Mouse (Mus musculus) common myeloid progenitor, adult 5-6 weeks (primary cell): ENCODE measurements around the gene Gbf1. TPM values are rescaled to one million over a fixed set of nuclear protein-coding genes. Genes with fewer than 3 reads are reported as not detected.

Experiments used
- ATAC-seq: replicated peaks from 2 replicates; pipeline ENCODE4 v1.8.0; 2016; ENCODE audit warnings: low read depth, mild to moderate bottlenecking, moderate TSS enrichment, inconsistent platforms; ENCODE audit not compliant: poor library complexity, severe bottlenecking
- total RNA-seq: library from RNA; stranded (forward); fragments of 200-1000, 187-1606 nt; gene quantifications from 2 replicates; pipeline ENCODE4 v1.2.3, GENCODE M21; 2017

The Gbf1 gene
- total RNA-seq, 1 experiment from 2014 or later, result 38.7 TPM

DNA sequence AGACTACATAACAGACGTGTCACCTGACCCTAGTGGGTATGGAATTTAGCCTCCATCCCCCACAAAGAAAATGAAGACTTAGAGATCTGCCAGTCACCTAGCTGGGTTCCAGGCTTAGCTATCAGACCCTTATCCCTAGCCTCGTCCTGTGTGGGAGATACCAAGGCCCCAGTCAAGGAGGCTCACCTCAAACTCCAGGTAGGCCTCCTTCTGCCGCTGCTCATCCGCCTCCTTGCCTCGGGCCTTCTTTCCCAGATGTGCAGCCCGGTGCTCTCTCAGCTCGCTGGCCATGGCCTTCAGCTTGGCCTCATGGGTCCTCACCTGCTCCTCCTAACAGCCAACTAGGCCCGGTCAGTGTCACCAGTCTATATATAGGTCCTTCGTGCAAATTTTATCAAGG lies 160.8 kb downstream of the Gbf1 start:
- no peak for ATAC-seq

DNA sequence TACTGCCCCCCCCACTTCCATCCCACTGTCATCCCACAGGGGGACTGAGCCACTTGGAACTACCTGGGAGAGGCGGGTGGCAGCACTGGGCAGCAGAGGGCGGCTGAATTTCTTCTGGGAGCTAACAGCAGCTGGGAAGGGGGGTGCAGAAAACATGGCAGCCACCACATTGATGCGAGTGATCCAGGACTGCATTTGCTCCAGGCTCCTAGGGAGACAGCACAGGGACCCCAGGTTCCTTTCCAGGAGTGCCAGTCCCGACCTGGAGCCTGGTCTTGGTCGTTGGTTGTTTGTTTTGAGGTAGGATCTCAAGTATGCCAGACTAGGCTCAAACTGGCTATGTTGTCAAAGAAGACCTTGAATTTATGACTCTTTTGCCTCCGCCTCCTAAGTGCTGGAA lies 161.3 kb downstream of the Gbf1 start:
- ATAC-seq, result no peak

DNA sequence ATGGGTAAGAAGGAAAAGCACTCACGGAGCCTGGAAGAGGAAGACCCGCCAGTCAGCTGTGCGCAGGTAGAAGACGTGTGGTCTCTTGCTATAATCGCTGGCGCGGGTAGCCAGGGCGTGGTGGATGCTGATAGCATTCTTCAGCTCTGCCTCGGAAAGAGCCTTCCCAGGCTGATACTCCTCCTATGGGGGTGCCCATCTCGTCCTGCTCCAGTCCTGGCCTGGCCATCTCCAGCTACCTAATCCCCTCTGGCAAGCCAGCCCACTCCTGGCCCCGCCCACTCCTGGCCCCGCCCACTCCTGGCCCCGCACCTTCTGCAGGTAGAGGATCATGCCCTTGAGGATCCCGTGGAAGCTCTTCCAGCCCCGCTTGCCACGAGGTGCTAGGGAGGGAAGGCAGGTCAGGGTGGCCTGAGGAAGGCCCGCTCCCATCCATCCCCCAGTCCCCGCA lies 161.9 kb downstream of the Gbf1 start:
- ATAC-seq, result no peak

DNA sequence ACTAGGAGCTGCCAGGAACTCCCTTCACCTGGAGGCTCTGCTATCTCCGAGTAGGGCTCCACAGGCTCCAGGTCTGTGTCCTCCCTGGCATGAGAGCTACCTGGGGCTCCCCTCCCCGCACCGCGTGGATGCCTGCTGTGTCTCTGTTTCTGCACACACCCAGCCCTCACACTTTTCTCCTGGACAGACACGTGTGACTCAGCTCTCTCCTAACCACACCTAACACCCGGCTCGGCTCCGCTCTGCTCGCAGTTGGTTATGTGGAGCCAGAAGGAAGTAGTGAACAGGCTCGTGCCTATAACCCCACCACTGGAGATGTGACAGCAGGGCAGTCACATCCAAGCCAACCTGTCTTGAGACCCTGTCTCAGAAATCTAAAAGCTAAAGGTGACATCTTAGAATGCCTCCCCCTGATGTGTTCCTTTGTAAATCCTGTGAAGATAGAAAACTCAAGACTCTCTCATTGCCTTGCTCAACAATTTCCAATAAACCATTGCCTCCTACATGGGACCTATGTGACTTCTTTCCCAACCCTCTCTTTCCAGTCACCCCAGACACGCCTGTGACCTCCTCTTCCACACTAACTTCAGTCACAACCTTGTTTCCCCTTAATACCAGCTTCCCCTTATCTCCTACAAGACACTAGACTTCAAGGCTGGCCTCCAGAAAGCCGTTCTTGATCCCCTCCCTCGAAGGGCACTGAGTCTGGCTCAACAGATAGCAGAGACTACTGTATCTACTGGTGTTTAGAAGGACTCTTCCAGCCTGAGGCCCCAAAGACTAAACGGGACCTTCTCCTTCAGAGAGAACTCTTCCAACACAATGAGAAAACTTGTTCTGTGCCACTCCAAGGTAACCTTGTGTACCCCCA lies 162.8 kb downstream of the Gbf1 start:
- ATAC-seq, result peak; percentile 42

DNA sequence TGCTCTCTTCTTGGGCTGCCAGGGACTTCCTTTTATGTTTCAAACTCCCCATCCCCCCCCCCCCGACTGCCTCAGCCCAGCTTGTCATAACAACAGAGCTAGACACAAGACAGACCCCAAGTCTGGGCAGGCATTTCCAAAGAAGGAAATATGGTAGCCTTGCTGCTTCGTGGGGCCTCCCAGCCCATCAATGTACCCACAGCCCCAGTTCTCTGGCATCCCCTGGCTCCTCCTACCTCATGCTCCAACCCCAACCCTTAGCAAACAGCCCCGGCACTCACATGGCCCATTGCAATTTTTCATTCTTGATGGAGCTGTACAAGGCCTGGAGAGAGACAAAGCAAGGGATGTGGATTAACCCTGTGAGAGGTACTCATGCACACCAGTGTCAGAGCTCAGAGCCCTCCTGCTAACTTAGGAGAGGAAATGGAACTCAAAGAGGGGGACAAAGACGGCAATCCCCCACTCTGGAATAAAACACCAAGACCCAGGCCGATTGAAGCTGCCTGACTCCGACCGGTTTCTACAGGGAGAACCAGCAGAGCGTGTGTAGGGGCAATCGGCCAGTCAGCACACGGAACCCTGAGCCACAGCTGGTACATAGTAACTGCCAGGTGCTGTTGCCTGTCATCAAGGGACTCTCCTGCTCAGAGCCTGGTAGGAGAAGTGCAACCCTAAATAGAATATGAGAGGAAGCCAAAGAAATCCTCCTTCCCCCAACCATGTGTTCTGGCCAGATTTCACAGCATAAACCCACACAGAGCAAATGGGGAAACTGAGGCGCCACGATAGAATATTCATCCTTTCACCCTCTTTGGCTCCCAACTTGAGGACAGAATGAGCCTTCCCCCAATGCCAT lies 163.7 kb downstream of the Gbf1 start:
- ATAC-seq, result no peak

DNA sequence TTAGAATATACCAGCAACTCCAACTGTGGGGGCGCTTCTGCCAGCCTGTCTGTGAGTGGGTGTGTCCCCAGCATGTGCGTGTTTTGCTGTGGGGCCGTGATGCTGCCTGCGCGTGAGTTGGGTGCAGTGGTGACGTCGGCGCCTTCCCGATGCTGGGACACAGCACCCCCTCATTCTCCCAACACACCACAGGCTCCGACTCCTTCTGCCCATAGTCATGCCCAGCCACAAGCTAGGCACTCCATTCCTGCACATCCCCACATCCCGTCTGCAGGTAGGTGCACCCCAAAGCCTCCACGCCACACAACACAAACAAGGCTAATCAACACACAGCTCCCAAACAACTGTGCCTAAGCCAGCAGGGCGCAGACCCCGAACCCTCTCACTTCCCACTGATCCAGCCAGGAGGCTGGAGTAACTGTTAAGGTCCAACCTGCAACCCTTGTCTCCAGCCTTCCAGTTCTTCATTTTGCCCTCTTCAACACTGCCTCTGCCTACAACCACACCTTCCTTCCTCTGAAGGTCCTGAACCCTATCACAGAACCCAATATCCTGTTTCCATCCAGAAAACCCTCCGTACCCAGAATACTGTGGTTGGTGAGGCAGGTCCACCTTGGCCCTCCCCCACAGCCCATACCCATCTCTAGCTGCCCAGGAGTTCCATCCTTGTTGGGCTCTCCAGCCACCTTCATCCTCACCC lies 164.7 kb downstream of the Gbf1 start:
- 0 out of 2 replicates have a peak, but pooled peaks have one; percentile 23 for ATAC-seq

DNA sequence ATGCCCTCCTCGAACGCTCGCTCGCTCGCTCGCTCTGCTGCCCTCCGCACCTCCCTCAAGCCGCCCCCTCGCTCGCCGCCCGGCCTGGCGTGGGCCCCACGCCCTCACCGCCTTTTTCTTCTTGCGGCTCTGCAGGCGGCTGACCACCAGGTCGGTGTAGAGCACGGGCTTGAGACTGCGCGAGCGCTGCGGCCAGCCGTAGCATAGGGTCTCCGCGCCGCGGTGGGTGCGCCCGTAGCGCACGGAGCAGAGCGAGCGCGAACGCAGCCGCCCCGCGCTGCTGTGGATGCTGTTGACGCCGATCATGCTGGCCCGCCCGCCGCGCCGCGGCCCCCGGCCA lies 165.2 kb downstream of the Gbf1 start:
- ATAC-seq, result no peak

DNA sequence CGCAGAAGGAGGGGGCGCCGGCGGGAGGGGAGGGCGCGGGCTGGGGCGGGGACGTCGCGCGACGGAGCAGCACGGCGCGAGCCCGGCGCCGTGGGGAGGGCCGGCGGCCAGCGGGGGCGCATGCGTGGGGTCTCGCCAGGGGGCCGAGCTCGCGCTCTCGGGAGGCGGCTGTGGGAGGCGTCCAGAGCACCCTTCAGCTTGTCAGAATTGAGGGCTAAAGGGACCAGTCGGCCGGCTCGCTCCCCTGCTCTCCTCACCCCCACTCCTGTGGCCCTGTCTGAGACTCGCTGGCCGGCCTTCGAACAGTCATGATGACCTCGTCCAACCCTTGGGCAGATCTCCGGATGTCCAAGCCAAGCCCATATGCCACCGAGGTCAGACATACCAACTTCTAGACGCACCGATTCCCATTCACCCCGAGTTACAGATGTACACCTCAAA lies 165.7 kb downstream of the Gbf1 start:
- no peak for ATAC-seq

DNA sequence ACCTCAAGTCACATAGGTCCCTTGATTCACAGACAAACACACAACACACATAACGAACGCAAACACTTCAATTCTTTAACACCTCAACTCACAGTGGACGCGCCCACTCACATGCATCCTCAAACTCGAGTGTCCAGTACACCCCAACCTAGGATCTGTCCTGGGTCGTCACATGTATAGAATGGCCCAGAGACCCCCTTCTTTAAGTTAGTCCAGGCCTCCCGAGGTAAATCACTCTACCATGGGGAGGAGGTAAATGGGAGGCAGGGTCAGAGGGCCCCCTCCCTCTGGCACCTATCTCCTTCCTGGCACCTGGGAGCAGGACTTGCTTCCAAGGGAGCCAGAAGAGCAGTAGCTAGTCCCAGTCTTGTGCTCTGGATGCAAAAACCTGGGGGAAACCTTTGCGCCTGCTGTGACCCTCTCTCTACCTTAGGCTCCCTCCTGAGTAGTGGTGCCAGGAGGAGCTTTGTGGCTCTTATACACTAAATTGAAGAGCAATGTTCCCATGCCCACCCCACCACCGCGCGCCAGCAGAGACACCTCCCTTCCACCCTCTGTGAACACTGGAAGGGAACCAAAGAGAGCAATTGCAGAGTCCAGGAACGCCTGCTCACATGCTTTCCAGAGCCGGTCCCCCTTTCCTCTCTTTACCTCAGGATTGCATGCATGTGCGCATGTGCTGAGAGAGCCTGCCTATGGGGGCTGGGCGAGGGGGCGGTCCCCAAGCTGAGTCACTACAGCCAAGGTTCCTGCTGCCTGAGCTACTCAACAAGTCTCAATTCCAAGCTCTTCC lies 166.5 kb downstream of the Gbf1 start:
- ATAC-seq, result no peak

DNA sequence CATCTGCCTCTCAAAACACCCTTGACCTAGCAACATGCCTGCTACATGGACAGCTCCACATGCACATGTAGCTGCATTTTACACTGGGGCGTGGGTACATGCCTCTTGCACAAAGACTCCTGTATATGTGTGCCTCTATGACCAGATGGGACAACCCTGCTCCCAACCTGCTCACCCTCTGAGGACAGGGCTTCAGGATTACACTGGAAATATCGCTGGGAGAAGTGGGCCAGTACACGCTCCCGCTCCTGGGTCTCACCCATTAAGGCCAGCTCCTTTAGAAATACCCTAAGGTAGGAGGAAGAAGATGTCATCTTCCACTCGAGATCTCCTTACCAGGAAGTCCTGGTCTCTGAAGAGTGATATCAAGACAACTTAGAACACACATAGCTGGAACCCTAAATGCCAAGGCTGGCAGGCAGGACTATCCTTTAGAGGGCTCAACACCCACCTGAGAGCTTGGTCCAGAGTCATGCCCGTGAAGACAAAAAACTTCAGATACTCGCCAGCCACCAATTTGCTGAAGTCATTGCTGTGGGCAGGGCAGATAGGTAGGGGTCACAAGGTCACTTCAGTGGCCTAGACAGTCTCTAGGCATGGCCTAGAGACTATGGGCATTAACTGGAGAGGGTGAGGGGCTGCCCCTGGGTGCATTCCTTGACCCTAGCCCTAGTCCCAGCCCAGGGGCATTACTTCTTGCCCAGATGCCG lies 167.9 kb downstream of the Gbf1 start:
- ATAC-seq, result no peak

DNA sequence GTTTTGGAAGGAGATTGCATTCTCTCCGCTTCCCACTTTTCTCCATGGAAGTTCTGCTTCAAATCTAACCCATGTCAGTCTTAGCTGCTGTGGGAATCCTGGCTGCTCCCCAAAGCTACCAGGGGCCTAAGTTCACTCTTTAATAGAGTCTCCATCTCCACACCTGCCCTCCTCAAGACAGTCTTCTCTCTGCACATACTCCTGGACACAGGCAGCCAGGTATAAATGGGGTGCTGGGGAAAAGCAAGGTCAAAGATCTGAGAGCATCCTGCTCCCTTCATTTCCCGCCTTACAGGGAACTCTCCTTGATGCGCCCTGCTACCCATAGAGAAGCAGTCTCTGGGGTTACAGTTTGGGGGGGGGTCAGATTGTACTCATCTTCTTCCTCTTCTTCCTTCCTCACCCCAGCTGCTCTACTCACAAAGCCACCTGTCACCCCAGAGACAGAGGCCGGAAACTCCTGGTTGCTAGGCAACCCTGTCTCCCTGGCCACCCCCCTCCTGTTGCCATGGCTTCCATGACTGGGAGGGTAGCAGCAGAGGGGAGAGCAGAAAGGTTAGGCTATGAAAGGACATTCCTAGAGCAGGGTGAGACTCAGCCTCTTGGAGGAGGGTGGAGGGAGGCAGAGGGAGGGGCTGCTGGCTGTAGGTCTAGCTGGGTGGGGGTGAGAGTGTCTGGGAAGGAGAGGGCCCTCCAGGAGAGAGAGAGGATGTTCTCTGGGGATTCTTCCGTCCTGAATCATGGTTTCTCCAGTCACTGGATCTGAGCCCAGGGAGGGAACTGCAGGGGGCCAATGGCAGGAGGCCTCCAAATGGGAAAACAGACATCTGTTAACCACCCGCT lies 169.0 kb downstream of the Gbf1 start:
- no peak for ATAC-seq

DNA sequence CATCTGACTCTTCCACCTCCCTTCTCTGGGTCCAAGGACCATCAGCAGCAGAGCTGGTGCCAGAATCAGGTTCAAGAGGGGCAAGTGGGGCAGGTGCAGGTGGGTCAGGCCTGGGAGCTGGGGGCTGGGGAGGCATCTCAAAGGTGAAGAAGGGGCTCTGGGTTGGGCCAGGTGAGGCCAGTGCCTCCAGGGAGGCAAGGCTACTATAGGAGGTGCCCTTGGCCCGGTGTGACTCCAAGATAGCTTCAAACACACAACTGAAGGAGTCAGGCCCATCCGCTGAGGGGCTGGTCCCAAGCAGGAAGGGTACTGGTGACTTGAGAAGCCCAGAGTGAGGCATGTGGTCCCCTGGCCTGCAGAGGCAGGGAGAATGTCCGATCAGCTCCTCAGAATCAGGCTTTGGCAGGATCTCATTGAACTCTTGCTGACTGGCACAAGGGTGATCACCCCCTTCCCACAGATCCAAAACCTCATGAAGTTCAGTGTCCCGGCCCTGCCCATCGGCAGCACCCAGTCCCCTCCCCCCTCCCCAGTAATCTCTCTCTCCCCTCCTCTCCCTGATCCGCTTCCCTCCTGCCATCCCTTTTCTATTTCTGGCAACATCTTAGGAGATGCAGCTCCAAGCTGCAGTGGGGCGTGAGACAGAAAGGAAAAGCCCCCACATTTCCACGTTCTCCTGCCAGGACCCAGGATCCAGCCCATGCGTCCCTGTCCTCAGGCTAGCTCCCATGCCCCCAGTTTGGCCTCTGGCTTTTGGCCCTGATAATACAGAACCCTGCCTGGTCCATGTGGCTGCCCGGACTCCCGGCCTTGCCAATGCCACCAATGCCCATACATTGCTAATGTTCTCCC lies 170.1 kb downstream of the Gbf1 start:
- no peak for ATAC-seq

DNA sequence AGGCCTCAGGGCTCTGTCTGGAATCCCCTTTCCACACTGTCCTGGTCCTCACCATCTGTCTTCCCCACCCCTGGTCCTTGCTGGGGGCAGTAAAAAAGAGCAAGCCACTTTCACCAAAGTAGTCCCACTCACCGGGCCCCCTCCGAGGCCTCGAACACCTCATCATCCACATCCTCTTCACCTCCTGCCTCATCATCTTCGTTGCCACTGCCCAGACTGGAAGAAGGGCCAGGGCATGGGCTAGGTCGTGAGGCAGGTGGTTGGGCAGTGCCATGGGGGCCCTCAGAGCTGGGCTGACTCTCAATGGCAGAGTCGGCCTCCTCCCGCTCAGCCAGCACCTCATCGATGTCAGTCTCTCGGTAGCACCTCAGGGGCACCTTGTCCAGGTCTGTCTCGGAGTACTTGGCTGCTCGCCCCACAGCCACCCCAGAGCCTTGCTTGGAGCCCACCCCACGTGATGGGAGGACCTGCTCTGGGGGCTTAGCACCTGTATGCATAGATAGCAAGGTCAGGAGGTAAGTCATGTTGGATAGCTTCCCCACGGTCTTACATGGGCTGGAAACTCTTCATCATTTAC lies 170.8 kb downstream of the Gbf1 start:
- ATAC-seq, result no peak

DNA sequence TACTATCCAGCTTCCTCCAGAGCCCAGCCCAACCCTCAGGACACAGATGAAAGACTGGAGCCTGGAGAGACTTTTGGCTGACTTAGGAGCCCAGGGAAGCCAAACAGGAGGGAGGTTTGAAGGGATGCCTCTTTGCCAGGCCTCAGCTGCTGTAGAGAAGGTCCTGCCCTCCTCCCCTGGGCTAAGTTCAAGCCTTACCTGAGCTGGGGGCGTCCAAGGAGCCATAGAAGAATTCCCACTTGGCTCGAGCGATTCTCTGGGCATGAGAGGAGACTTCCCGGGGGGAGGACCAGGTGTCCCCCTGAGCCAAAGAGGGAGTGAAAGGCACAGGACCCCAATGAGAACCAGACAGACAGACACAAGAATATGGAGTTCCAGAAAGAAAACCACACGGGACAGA lies 171.4 kb downstream of the Gbf1 start:
- ATAC-seq, result no peak

DNA sequence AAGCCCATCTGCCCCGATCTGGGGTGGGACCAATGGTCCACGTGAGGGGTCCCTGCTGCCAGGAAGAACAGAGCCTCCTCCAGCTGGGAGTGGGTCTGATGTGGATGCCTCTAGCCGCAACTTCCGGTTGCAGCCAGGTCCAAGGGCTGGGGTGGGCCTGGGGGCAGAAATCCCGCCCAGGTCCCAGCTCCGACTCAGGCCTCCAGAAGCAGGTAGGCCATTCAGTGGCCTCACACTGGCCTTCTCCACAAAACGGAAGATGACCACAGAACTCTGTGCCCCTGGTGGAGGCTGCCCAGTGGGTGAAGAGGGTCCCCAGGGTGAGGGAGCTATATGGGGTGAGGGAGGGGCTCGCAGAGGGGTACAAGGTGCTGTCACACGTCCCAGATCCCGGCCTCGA lies 172.1 kb downstream of the Gbf1 start:
- ATAC-seq, result no peak

DNA sequence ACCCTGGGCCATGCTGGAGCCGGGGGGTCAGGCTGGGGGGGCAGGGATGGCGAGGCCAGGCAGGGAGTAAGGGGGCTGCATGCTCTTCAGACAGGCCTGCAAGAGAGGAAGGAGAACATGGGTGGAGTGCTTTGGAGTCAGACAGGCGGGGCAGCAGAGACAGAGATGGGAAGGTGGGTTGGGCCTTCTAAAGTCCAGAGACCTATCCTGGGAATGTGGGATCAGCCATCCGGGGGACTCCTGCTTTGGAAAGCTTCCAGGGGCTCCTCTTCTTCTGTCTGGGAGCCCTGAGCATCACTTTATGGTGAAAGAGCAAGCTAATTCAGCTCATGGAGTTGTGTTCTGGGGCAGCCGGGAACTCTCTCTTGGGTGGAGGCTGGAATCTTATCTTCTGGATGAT lies 172.6 kb downstream of the Gbf1 start:
- no peak for ATAC-seq
